Mouse (Mus musculus): ENCODE measurements at regions not wholly inside any gene's neighbourhood (a gene's known extent, or its start where the extent isn't known, plus 50 kb on each side); places are given as distances from the start of the nearest gene placed in this dataset.
A peak's percentile ranks its signal among the peaks of the same experiment; 100 is the strongest.
"Not testable (repeated sequence)": the region's sequence is repeated elsewhere in the genome, so short reads cannot be mapped to it uniquely, and the experiment has no call there.

DNA sequence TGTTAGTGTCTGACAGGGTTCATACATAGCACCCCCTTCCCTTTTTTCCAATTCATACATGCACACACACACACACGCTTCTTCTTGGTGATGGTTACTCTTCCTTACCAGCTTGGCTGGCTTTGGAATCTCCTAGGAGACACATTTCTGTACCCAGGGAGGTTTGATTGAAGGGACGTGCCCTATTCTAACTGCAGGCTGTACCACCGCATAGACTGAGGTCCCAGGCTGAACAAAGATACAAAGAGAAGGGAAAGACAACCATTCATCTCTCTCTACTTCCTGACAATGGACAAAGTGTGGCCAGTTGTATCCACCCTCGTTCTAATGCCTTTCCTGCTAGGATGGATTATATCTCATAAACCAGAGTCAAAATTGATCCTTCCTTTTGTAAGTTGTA, 100.0 kb downstream of the Raet1d start:
- WGBS: 80% methylated on average over 4 of the region's 4 CpGs
- not testable (repeated sequence) for H3K4me1 ChIP-seq (replicated peaks; ENCODE audit: insufficient read depth, low read length); H3K9me3 ChIP-seq (replicated peaks; ENCODE audit: low read length); DNase-seq (ENCODE audit: low spot score); H3K36me3 ChIP-seq (ENCODE audit: insufficient read depth, low read length); H3K4me3 ChIP-seq (replicated peaks; ENCODE audit: low read depth, low read length); ATAC-seq (replicated peaks; ENCODE audit: low FRiP score, low read depth); H3K27me3 ChIP-seq (ENCODE audit: insufficient read depth, low read length); H3K9ac ChIP-seq (ENCODE audit: low read depth, low read length); H3K27ac ChIP-seq; H3K4me2 ChIP-seq (ENCODE audit: low read length)

DNA sequence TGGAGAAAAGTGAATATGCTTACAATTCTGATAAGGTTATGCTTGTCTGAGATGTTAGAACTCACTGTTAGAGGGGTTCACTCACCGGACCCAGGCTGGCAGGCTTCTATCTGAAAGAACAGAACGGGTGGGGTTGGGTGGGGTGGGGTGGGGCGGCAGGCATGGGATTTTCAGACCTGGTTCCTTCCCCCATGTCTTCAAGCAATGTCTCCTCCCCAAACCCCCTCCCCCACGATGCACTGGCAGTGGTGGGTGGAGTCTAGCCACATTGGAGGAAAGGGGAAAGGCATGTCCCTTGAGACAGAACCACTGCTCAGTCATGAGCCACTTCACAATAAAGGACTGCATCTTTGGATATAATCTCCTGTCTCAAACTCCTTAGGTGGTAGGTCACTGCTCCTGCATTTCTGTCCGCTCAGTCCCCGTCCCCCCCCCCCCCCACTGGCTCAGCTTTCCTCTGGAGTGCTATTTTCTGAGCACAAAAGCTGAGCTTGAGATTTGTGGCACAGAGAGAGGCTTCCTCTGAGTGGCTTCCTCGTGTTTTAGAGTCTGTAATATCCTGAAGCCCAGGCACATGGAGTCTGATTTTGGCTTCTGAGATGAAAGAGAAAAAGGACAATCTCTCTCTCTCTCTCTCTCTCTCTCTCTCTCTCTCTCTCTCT, 100.6 kb downstream of the Raet1d start:
- ATAC-seq (replicated peaks; ENCODE audit: low FRiP score, low read depth); H3K9ac ChIP-seq (ENCODE audit: low read depth, low read length); H3K9me3 ChIP-seq (replicated peaks; ENCODE audit: low read length); H3K27ac ChIP-seq; H3K36me3 ChIP-seq (ENCODE audit: insufficient read depth, low read length); DNase-seq (ENCODE audit: low spot score); H3K27me3 ChIP-seq (ENCODE audit: insufficient read depth, low read length); H3K4me2 ChIP-seq (ENCODE audit: low read length); H3K4me1 ChIP-seq (replicated peaks; ENCODE audit: insufficient read depth, low read length); H3K4me3 ChIP-seq (replicated peaks; ENCODE audit: low read depth, low read length): not testable (repeated sequence)
- 22% methylated on average over 7 of the region's 7 CpGs for WGBS

DNA sequence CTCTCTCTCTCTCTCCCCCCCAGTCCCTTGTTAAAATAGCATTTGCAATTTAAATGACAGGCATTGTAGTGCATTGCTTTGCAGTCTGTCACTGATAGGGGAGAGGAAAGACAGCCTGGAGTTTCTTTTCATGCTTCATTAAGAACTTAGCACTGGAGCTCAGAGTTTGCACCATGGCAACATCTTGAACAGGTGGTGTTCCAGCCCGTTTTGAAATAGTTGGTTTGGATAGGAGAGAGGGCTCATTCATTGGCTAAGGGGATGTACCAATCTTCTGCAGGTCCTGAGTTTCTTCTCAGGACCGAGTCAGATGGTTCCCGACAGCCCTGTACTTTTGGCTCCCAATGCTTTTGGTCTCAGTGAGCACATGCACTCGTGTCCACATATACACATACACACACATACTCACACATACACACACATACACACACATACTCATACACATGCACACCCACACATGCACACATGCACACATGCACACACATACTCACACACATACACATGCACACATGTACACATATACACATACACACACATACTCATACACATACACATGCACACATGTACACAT, 101.2 kb downstream of the Raet1d start:
- not testable (repeated sequence) for H3K9me3 ChIP-seq (replicated peaks; ENCODE audit: low read length); H3K9ac ChIP-seq (ENCODE audit: low read depth, low read length); H3K27ac ChIP-seq; H3K27me3 ChIP-seq (ENCODE audit: insufficient read depth, low read length); ATAC-seq (replicated peaks; ENCODE audit: low FRiP score, low read depth); H3K4me3 ChIP-seq (replicated peaks; ENCODE audit: low read depth, low read length); DNase-seq (ENCODE audit: low spot score); H3K4me2 ChIP-seq (ENCODE audit: low read length); H3K4me1 ChIP-seq (replicated peaks; ENCODE audit: insufficient read depth, low read length); H3K36me3 ChIP-seq (ENCODE audit: insufficient read depth, low read length)
- 50% methylated on average over 4 of the region's 4 CpGs for WGBS

DNA sequence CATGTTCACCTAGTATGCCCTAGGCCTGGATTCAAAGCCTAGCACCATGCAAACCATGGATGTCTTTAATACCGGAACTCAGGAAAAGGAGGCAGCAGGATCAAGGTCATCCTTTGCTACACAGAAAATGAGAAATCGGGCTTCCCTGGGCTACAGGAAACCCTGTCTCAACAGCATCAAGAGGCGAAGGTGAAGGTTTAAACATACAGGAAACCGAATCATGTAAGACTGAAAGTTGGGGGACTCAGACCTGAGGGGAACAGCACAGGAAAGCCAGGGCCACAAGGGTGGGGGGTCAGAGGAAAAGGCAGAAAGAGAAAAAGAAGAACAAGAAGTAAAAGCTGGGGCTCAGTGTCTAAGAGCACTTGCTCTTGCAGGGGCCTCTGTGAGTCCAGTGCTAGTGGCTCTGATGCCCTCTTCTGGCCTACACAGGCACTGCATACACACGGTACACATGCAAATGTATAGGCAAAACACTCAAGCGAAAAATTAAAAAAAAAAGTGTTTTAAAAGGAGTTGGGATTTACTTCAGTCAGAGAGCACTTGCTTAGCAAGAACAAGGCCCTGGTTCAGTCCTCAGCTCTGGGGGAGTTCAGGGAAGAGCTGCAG, 111.5 kb downstream of the Raet1d start:
- H3K27ac ChIP-seq; H3K9ac ChIP-seq (ENCODE audit: low read depth, low read length); DNase-seq (ENCODE audit: low spot score); H3K4me1 ChIP-seq (replicated peaks; ENCODE audit: insufficient read depth, low read length); ATAC-seq (replicated peaks; ENCODE audit: low FRiP score, low read depth); H3K4me3 ChIP-seq (replicated peaks; ENCODE audit: low read depth, low read length); H3K4me2 ChIP-seq (ENCODE audit: low read length); H3K9me3 ChIP-seq (replicated peaks; ENCODE audit: low read length); H3K27me3 ChIP-seq (ENCODE audit: insufficient read depth, low read length); H3K36me3 ChIP-seq (ENCODE audit: insufficient read depth, low read length): not testable (repeated sequence)
- 95% methylated on average over 6 of the region's 6 CpGs for WGBS
- peak; percentile 21; the same call in 1 of the 2 replicates for TF ChIP-seq CTCF (IDR thresholded peaks at IDR 0.05; ENCODE audit: low read depth)

DNA sequence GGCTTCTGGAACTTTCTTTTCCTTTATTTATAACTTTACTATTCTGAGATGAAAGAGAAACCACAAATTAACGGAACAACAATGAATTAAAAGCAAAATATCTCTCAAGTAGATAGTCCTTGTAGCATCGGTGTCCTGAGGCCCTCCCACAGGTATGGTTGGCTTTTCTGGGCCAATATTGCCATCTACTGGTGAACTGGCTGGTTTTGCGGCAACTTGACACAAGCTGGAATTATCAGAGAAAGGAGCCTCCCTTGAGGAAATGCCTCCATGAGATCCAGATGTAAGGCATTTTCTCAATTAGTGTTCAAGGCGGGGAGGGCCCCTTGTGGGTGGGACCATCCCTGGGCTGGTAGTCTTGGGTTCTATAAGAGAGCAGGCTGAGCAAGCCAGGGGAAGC, 119.5 kb downstream of the Raet1d start:
- not testable (repeated sequence) for H3K9me3 ChIP-seq (replicated peaks; ENCODE audit: low read length); H3K36me3 ChIP-seq (ENCODE audit: insufficient read depth, low read length); ATAC-seq (replicated peaks; ENCODE audit: low FRiP score, low read depth); H3K4me2 ChIP-seq (ENCODE audit: low read length); H3K9ac ChIP-seq (ENCODE audit: low read depth, low read length); H3K27ac ChIP-seq; H3K4me1 ChIP-seq (replicated peaks; ENCODE audit: insufficient read depth, low read length); H3K27me3 ChIP-seq (ENCODE audit: insufficient read depth, low read length); H3K4me3 ChIP-seq (replicated peaks; ENCODE audit: low read depth, low read length)
- TF ChIP-seq CTCF (IDR thresholded peaks at IDR 0.05; ENCODE audit: low read depth): peak; percentile 82
- DNase-seq (ENCODE audit: low spot score): peak; percentile 71
- WGBS: 5% methylated on average over 4 of the region's 4 CpGs

DNA sequence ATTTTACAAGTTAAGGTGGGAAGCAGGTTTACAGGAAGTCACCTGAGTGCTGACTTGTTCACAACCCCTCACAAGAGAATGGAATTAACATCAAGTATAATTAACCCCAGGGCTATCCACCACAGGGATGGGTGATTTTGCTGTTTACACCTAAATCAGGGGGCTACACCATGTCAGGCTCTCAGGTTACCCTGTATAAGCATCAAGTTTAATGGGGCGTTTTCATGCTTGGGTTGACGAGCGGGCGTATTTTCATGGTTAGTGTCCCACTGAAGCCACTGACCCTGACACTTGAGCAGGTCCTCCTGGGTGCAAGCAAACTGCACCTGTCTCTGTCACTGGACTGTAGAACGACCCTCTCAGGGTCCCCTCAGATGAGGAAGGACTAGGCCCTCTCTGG, 126.7 kb downstream of the Raet1d start:
- H3K9me3 ChIP-seq (replicated peaks; ENCODE audit: low read length); H3K27me3 ChIP-seq (ENCODE audit: insufficient read depth, low read length); H3K36me3 ChIP-seq (ENCODE audit: insufficient read depth, low read length); H3K4me3 ChIP-seq (replicated peaks; ENCODE audit: low read depth, low read length); H3K27ac ChIP-seq; H3K4me2 ChIP-seq (ENCODE audit: low read length); H3K4me1 ChIP-seq (replicated peaks; ENCODE audit: insufficient read depth, low read length); H3K9ac ChIP-seq (ENCODE audit: low read depth, low read length): not testable (repeated sequence)
- peak; percentile 78 for DNase-seq (ENCODE audit: low spot score)
- ATAC-seq (replicated peaks; ENCODE audit: low FRiP score, low read depth): peak; percentile 79
- WGBS: 31% methylated on average over 5 of the region's 5 CpGs

DNA sequence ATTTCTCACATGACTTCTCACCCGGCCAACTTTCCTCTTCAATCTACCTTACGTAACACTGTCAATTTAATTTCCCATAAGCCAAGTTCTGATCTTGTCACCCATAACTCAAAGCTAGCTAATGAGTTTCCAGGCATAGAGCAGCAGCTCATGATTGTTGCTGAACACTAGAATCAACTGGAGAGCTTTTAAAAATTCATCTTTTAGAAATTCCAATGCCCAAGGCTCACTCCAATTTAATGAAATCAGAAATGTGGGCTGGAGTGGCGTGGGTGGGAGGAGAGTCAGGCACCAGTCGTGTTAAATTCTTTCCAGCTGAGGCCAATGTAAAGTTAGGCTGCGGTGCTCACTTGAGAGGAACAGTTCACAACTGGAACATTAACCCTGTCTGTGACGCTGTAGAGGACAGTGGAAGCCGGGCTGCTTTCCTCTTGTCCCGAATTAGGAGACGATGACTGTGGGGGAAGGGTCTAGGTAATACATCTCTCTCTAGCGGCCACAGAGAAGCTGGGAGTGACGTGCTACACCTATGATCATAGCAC, 131.5 kb downstream of the Raet1d start:
- not testable (repeated sequence) for H3K9ac ChIP-seq (ENCODE audit: low read depth, low read length); H3K27me3 ChIP-seq (ENCODE audit: insufficient read depth, low read length); H3K36me3 ChIP-seq (ENCODE audit: insufficient read depth, low read length); H3K4me1 ChIP-seq (replicated peaks; ENCODE audit: insufficient read depth, low read length); H3K27ac ChIP-seq; ATAC-seq (replicated peaks; ENCODE audit: low FRiP score, low read depth); H3K4me3 ChIP-seq (replicated peaks; ENCODE audit: low read depth, low read length); H3K4me2 ChIP-seq (ENCODE audit: low read length); H3K9me3 ChIP-seq (replicated peaks; ENCODE audit: low read length)
- DNase-seq (ENCODE audit: low spot score): peak; percentile 25
- WGBS: 22% methylated on average over 9 of the region's 11 CpGs
